Mouse (Mus musculus) ovary, postnatal 36 days (tissue): ENCODE results near the gene C1qtnf1.

ENCODE experiments used
- DNase-seq: peaks from one replicate; pipeline ENCODE4 v3.0.0; 2022; ENCODE audit warnings: low spot score, mixed read lengths

Gene C1qtnf1

GRCm38 (mm10) chr11:118473842-118474500 lies 46.0 kb downstream of the C1qtnf1 start:
- DNase-seq, result no peak

GRCm38 (mm10) chr11:118475496-118476083 lies 47.6 kb downstream of the C1qtnf1 start:
- no peak for DNase-seq

GRCm38 (mm10) chr11:118476396-118477373 lies 48.7 kb downstream of the C1qtnf1 start, which contains the start of gene Engase:
Gene Engase, plus strand, starts transcription at chr11:118476829.
- peak; percentile 95 for DNase-seq

GRCm38 (mm10) chr11:118479776-118480175 lies 51.8 kb downstream of the C1qtnf1 start:
- DNase-seq, result no peak

- DNase-seq, result no peak
Observed at GRCm38 (mm10) chr11:118481231-118481630, 53.2 kb downstream of the C1qtnf1 start.

GRCm38 (mm10) chr11:118481751-118482150 lies 53.7 kb downstream of the C1qtnf1 start:
- no peak for DNase-seq

GRCm38 (mm10) chr11:118484169-118484568 lies 56.2 kb downstream of the C1qtnf1 start:
- DNase-seq, result no peak

- no peak for DNase-seq
Observed at GRCm38 (mm10) chr11:118485338-118485737, 57.3 kb downstream of the C1qtnf1 start.

- DNase-seq, result no peak
Observed at GRCm38 (mm10) chr11:118485780-118486179, 57.8 kb downstream of the C1qtnf1 start.

- DNase-seq, result no peak
Observed at GRCm38 (mm10) chr11:118486281-118486680, 58.3 kb downstream of the C1qtnf1 start.

- no peak for DNase-seq
Observed at GRCm38 (mm10) chr11:118486881-118487772, 59.1 kb downstream of the C1qtnf1 start.

- DNase-seq, result no peak
Observed at GRCm38 (mm10) chr11:118488191-118488906, 60.3 kb downstream of the C1qtnf1 start.

- no peak for DNase-seq
Observed at GRCm38 (mm10) chr11:118488907-118489270, 60.9 kb downstream of the C1qtnf1 start.

GRCm38 (mm10) chr11:118490566-118491218 lies 62.7 kb downstream of the C1qtnf1 start:
- DNase-seq, result peak; percentile 81

- DNase-seq, result no peak
Observed at GRCm38 (mm10) chr11:118491230-118491629, 63.2 kb downstream of the C1qtnf1 start.

- DNase-seq, result no peak
Observed at GRCm38 (mm10) chr11:118493458-118493857, 65.5 kb downstream of the C1qtnf1 start.

GRCm38 (mm10) chr11:118494001-118494737 lies 66.2 kb downstream of the C1qtnf1 start:
- DNase-seq, result no peak

GRCm38 (mm10) chr11:118495065-118495464 lies 67.1 kb downstream of the C1qtnf1 start:
- DNase-seq, result no peak

GRCm38 (mm10) chr11:118496066-118496689 lies 68.2 kb downstream of the C1qtnf1 start:
- DNase-seq, result no peak
